Mouse (Mus musculus) midbrain, embryonic 16.5 days (tissue): ENCODE measurements around the gene Gm11733. TPM values are rescaled to one million over a fixed set of nuclear protein-coding genes. Genes with fewer than 3 reads are reported as not detected.

Experiments
- ATAC-seq: fragments of 200-750 bp; cut with Nextera tagmentation; 2 replicates; pipeline ENCODE4 v1.8.0; 2017; ENCODE audit warnings: moderate TSS enrichment
- H3K27ac ChIP-seq: fragments of 300-500 bp; sonication (generic); 2 replicates; pipeline ENCODE4 v1.5.1; 2014; ENCODE audit warnings: mild to moderate bottlenecking, low read length, mixed read lengths
- H3K27me3 ChIP-seq: fragments of 300-500 bp; sonication (generic); 2 replicates; pipeline ENCODE4 v1.6.1; 2014; ENCODE audit warnings: low read depth, low read length, mixed read lengths; ENCODE audit not compliant: control insufficient read depth, insufficient read depth
- H3K36me3 ChIP-seq: fragments of 300-500 bp; sonication (generic); 2 replicates; pipeline ENCODE4 v1.6.1; 2014; ENCODE audit warnings: mild to moderate bottlenecking, low read length, moderate library complexity, mixed read lengths; ENCODE audit not compliant: control insufficient read depth, insufficient read depth
- H3K4me1 ChIP-seq: fragments of 300-500 bp; sonication (generic); 2 replicates; pipeline ENCODE4 v1.6.1; 2014; ENCODE audit warnings: mild to moderate bottlenecking, low read length, mixed read lengths; ENCODE audit not compliant: control insufficient read depth, insufficient read depth
- H3K4me2 ChIP-seq: fragments of 300-500 bp; sonication (generic); 2 replicates; pipeline ENCODE4 v1.6.1; 2014; ENCODE audit warnings: mild to moderate bottlenecking, low read length, mixed read lengths
- H3K4me3 ChIP-seq: fragments of 300-500 bp; sonication (generic); 2 replicates; pipeline ENCODE4 v1.5.1; 2014; ENCODE audit warnings: low read depth, mild to moderate bottlenecking, low read length, moderate library complexity, mixed read lengths
- H3K9ac ChIP-seq: fragments of 300-500 bp; sonication (generic); 2 replicates; pipeline ENCODE4 v1.6.1; 2014; ENCODE audit warnings: low read depth, low read length, mixed read lengths
- H3K9me3 ChIP-seq: fragments of 300-500 bp; sonication (generic); replicated peaks from 2 replicates; pipeline ENCODE4 v1.6.1; 2014; ENCODE audit warnings: mild to moderate bottlenecking, low read length, mixed read lengths; ENCODE audit not compliant: control insufficient read depth, poor library complexity, severe bottlenecking
- WGBS: fragments of 180-500 bp; shearing (Covaris S2); extraction: QIAGEN DNeasy Blood & Tissue Kit; methylation state at CpG from one replicate; pipeline ENCODE4 v1.1.7; 2014; 5-methylcytosine and 5-hydroxymethylcytosine counted together
- polyA plus RNA-seq: library from polyadenylated mRNA; unstranded; fragments of >200 nt; fragmentation: Nextera tagmentation; extraction: Ambion mirVana; gene quantifications from 2 replicates; pipeline ENCODE4 v1.2.1, GENCODE M21; 2015

Gene Gm11733
- polyA plus RNA-seq, 1 experiment from 2014 or later, result not detected

- Histone ChIP-seq H3K27ac (no peak overlapping the region; the same call in 1 of the 2 replicates), H3K9ac (no peak overlapping the region)
Observed at GRCm38 (mm10) chr11:117472885-117473284, 11.3 kb upstream of the Gm11733 start.

GRCm38 (mm10) chr11:117475204-117475603 lies 9.0 kb upstream of the Gm11733 start:
- Histone ChIP-seq H3K27ac (no peak overlapping the region), H3K27me3 (no peaks in the 10 kb centered on the region), H3K9me3 (no peaks in the 10 kb centered on the region), H3K4me1 (peaks cover 39% of the 10 kb centered on the region), H3K4me3 (no peak overlapping the region), H3K36me3 (no peaks in the 10 kb centered on the region), H3K9ac (no peak overlapping the region), H3K4me2 (no peak overlapping the region)
- WGBS, result 97% methylated on average over 2 of the region's 2 CpGs
- ATAC-seq, result no peak

More at GRCm38 (mm10) chr11:117472885-117473284, 11.3 kb upstream of the Gm11733 start:
- peaks cover 27% of the 10 kb centered on the region for H3K4me1 ChIP-seq
- H3K4me2 ChIP-seq, result no peak overlapping the region
- no peak for ATAC-seq
- H3K9me3 ChIP-seq, result no peaks in the 10 kb centered on the region
- no peaks in the 10 kb centered on the region for H3K36me3 ChIP-seq
- H3K27me3 ChIP-seq, result no peaks in the 10 kb centered on the region
- 75% methylated on average over 8 of the region's 8 CpGs for WGBS
- no peak overlapping the region for H3K4me3 ChIP-seq

GRCm38 (mm10) chr11:117475669-117476068 lies 8.5 kb upstream of the Gm11733 start:
- 23% methylated on average over 10 of the region's 10 CpGs for WGBS
- Histone ChIP-seq H3K9ac (no peak overlapping the region), H3K36me3 (no peaks in the 10 kb centered on the region), H3K4me1 (peaks cover 44% of the 10 kb centered on the region), H3K4me3 (no peak overlapping the region), H3K9me3 (no peaks in the 10 kb centered on the region), H3K27me3 (no peaks in the 10 kb centered on the region), H3K4me2 (no peak overlapping the region), H3K27ac (no peak overlapping the region)
- no peak for ATAC-seq

- H3K4me3 ChIP-seq, result no peak overlapping the region
Observed at GRCm38 (mm10) chr11:117476554-117477107, 7.5 kb upstream of the Gm11733 start.

GRCm38 (mm10) chr11:117478271-117479006 lies 5.7 kb upstream of the Gm11733 start:
- Histone ChIP-seq H3K9me3 (no peaks in the 10 kb centered on the region), H3K27ac (peak overlapping the region; percentile 96), H3K36me3 (no peaks in the 10 kb centered on the region), H3K4me2 (no peak overlapping the region), H3K4me3 (no peak overlapping the region), H3K9ac (0 out of 2 replicates have a peak overlapping the region, but pooled peaks have one; percentile 22), H3K27me3 (no peaks in the 10 kb centered on the region), H3K4me1 (peaks cover 52% of the 10 kb centered on the region)
- peak; percentile 22; the same call in 1 of the 2 replicates for ATAC-seq
- WGBS, result 22% methylated on average over 10 of the region's 10 CpGs

More at GRCm38 (mm10) chr11:117476554-117477107, 7.5 kb upstream of the Gm11733 start:
- 61% methylated on average over 5 of the region's 5 CpGs for WGBS
- Histone ChIP-seq H3K4me2 (no peak overlapping the region), H3K4me1 (peaks cover 46% of the 10 kb centered on the region), H3K27me3 (no peaks in the 10 kb centered on the region), H3K36me3 (no peaks in the 10 kb centered on the region), H3K9me3 (no peaks in the 10 kb centered on the region), H3K9ac (no peak overlapping the region), H3K27ac (peak overlapping the region; percentile 23; the same call in 1 of the 2 replicates)
- ATAC-seq, result no peak

DNA sequence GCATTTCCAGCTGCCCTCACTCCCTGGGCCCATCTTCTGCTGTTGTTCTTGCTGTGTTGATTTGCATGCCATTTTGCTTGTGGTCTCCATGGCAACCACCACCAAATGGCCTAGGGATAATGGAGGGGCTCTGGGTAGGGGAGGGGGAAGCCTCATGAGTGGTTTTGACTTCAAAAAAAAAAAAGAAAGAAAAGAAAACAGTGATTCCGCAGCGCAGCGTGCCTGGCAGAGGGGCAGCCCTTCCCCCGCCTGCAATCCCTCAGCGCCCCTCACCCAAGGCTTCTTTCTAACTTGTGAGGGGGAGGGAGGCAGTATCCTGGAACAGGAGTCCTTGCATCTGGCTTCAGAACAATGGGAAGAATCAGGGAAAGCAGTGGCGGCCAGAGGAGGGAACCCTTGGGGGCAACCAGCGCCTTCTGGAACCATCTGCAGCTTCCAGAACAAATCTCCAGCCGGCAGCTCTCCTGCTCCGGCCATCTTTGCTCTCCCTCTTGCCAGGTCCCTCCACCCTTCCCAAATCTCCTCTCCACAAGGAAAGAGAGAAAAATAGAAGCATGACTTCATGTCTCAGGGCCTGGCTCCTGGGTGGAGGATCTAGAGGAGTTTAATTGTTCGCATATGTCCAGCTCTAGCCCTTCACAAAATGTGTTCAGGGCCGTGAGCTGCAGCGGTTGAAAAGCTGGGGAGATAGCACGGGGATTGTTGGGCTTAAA lies 5.0 kb upstream of the Gm11733 start:
- H3K36me3 ChIP-seq, result no peaks in the 10 kb centered on the region
- 0 out of 2 replicates have a peak overlapping the region, but pooled peaks have one; percentile 6 for H3K4me3 ChIP-seq
- 1% methylated on average over 13 of the region's 13 CpGs for WGBS
- no peaks in the 10 kb centered on the region for H3K9me3 ChIP-seq
- peak overlapping the region; percentile 56 for H3K9ac ChIP-seq
- peaks cover 58% of the 10 kb centered on the region for H3K4me1 ChIP-seq
- no peaks in the 10 kb centered on the region for H3K27me3 ChIP-seq
- peak overlapping the region; percentile 37 for H3K4me2 ChIP-seq
- peak overlapping the region; percentile 96 for H3K27ac ChIP-seq
- peak; percentile 62 for ATAC-seq

DNA sequence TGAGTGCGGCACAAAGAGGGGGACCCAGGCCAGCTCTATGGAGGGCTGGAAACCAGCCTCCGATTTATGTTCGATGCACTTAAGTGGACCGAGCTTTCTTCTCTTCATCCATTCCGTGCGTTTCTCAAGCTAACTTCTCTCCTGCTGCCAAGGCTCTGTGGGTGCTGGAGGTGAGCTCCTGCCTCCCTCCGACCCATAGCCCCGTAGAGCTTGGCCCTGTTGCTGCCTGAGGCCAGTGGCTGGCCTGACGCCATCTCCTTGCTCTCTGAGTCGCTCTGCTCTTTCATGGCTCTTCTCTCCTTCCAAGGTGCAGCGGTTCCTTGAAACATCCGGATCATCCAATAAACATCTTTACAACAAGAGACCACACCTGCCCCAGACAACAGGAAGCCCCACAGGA lies 4.4 kb upstream of the Gm11733 start:
- H3K9me3 ChIP-seq, result no peaks in the 10 kb centered on the region
- 38% methylated on average over 12 of the region's 12 CpGs for WGBS

DNA sequence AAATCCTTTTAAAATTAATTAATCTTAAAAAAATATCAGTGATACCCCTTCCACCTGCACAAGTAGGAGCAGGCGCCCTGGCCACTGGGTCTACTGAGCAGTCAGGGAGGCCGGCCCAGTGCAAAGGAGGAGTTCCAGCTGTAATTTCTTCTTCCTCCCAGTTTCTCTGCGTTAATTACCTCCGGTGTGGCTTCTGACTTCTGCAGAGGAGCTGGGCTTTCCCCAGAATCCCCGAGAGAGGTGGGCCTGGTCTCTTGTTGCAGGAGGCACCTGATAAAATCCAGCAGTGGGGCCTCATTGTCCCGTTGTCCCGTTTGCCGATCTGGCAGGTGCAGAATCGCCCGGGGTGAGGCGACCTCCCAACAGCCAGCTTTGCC lies 1.9 kb upstream of the Gm11733 start:
- Histone ChIP-seq H3K27me3 (no peaks in the 10 kb centered on the region), H3K4me1 (peaks cover 57% of the 10 kb centered on the region), H3K4me2 (peak overlapping the region; percentile 46), H3K9ac (peak overlapping the region; percentile 53), H3K27ac (peak overlapping the region; percentile 83), H3K36me3 (no peaks in the 10 kb centered on the region), H3K9me3 (no peaks in the 10 kb centered on the region), H3K4me3 (peak overlapping the region; percentile 15)
- no peak for ATAC-seq
- WGBS, result 10% methylated on average over 11 of the region's 11 CpGs

More for the DNA sequence above, 4.4 kb upstream of the Gm11733 start:
- Histone ChIP-seq H3K4me1 (peaks cover 64% of the 10 kb centered on the region), H3K27ac (peak overlapping the region; percentile 96), H3K27me3 (no peaks in the 10 kb centered on the region), H3K4me3 (no peak overlapping the region), H3K36me3 (no peaks in the 10 kb centered on the region), H3K4me2 (peak overlapping the region; percentile 37), H3K9ac (peak overlapping the region; percentile 56)
- no peak for ATAC-seq
